ENCODE assay signal across 1 mouse cellular context in the genomic region with DNA sequence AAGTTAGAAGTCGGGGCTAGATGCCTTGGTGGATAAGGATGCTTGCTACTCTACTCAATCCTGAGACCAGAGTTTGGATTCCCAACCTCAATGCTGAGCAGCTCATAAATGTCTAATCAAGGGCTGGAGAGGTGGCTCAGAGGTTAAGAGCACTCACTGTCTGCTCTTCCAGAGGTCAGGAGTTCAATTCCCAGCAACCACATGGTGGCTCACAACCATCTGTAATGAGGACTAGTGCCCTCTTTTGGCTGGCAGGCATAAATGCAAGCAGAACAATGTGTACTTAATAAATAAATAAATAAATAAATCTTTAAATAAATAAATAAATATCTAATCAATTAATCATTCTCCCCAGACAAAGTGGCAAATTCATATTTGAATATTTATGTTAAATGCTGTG.
TF ChIP-seq lines count a peak whose summit lies in the region.

No protein-coding gene starts in this region.

TF ChIP-seq in MEL, 35 proteins besides CTCF, POLR2A, EP300 and RAD21:
- TF ChIP-seq USF2 (IDR thresholded peaks at IDR 0.05; ENCODE audit: borderline replicate concordance in 1 of 2, insufficient read depth in 1 of 2, low read depth in 1 of 2, low read length in 2 of 2) (no peak), TBP (IDR thresholded peaks at IDR 0.05; ENCODE audit: low read depth, low read length) (0 out of 2 replicates have a peak, but pooled peaks have one; percentile 31)
